Mouse (Mus musculus) thymus, adult 2 months (tissue): ENCODE results near the gene Rftn2. TPM values are rescaled to one million over a fixed set of nuclear protein-coding genes. Genes with fewer than 3 reads are reported as not detected.

Experiments used
- DNase-seq: peaks from one replicate; pipeline ENCODE4 v3.0.0; 2021
- H3K27ac ChIP-seq: fragments of 200-500 bp; 2 replicates; pipeline ENCODE4 v1.5.1; 2012; ENCODE audit warnings: low read length, control low read depth; ENCODE audit not compliant: control insufficient read depth, insufficient read depth
- H3K27me3 ChIP-seq: fragments of 200-500 bp; 2 replicates; pipeline ENCODE4 v1.6.1; 2012; ENCODE audit warnings: mild to moderate bottlenecking, low read length, moderate library complexity, mixed read lengths; ENCODE audit not compliant: control insufficient read depth, insufficient read depth
- H3K36me3 ChIP-seq: fragments of 200-500 bp; 2 replicates; pipeline ENCODE4 v1.6.1; 2012; ENCODE audit warnings: mild to moderate bottlenecking, low read length, moderate library complexity; ENCODE audit not compliant: control insufficient read depth, insufficient read depth
- H3K4me1 ChIP-seq: fragments of 200-500 bp; replicated peaks from 2 replicates; pipeline ENCODE4 v1.6.1; 2012; ENCODE audit warnings: low read length; ENCODE audit not compliant: control insufficient read depth, insufficient read depth
- H3K4me3 ChIP-seq: fragments of 200-500 bp; 2 replicates; pipeline ENCODE4 v1.5.1; 2012; ENCODE audit warnings: mild to moderate bottlenecking, low read length, control low read depth, moderate library complexity; ENCODE audit not compliant: control insufficient read depth, insufficient read depth
- CTCF ChIP-seq: fragments of 200-500 bp; IDR thresholded peaks from 2 replicates; pipeline ENCODE4 v1.5.1; 2012; ENCODE audit warnings: mild to moderate bottlenecking, control low read depth, low read length, moderate library complexity, borderline replicate concordance; ENCODE audit not compliant: control insufficient read depth, poor library complexity, insufficient read depth; ENCODE audit errors: extremely low read depth
- POLR2A ChIP-seq: fragments of 200-500 bp; IDR thresholded peaks from 2 replicates; pipeline ENCODE4 v1.6.1; 2012; ENCODE audit warnings: mild to moderate bottlenecking, low read length, control low read depth, moderate library complexity; ENCODE audit not compliant: control insufficient read depth, poor library complexity, insufficient read depth; ENCODE audit errors: extremely low read depth
- WGBS: fragments of 180-500 bp; shearing (Covaris S2); methylation state at CpG from one replicate; pipeline ENCODE4 v1.1.7; 2018; 5-methylcytosine and 5-hydroxymethylcytosine counted together
- polyA plus RNA-seq: library from polyadenylated mRNA; depleted of rRNA; stranded (reverse); fragments of >200 nt; gene quantifications from 2 replicates; pipeline ENCODE4 v1.2.3, GENCODE M21; 2012; rRNA removed

Gene Rftn2
- polyA plus RNA-seq: 0.48 and 0.55 TPM in 2 replicates

- TF ChIP-seq POLR2A (no peak), CTCF (no peak)
- no peak for DNase-seq
- Histone ChIP-seq H3K27me3 (peaks cover 6% of the 10 kb centered on the region; the same call in 1 of the 2 replicates), H3K27ac (no peak within 1 kb of the TSS), H3K36me3 (no peaks in the 10 kb centered on the region), H3K4me3 (no peak within 1 kb of the TSS), H3K4me1 (0 out of 2 replicates have a peak, but pooled peaks cover 2% of the 10 kb centered on the region)
- 26% methylated on average over 26 of the region's 26 CpGs for WGBS
These were observed at the start of gene Rftn2 for GRCm38 (mm10) chr1:55226011-55226857. Gene Rftn2, minus strand, starts transcription at chr1:55226782.

DNA sequence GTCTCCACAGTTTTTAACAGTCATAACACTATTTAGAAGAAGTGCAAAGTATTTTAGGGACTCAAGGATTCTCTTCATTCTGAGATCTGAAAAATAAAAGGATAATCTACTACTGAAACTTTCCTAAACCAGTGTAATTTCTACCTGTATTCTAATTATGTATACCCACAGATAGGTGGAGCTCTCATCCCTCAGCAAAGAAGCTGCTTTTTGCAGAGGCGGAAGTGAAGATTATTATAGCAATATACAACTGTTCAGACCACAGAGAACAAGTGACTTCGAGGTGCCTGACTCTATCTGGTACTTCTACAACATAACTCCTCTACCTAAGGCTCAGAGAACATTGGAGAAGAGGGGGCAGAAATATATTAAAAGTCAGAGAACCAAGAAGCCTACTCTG lies 38.9 kb upstream of the Rftn2 start:
- WGBS: 66% methylated on average over 2 of the region's 2 CpGs
- H3K4me1 ChIP-seq: no peaks in the 10 kb centered on the region
- H3K27ac ChIP-seq: no peak overlapping the region

DNA sequence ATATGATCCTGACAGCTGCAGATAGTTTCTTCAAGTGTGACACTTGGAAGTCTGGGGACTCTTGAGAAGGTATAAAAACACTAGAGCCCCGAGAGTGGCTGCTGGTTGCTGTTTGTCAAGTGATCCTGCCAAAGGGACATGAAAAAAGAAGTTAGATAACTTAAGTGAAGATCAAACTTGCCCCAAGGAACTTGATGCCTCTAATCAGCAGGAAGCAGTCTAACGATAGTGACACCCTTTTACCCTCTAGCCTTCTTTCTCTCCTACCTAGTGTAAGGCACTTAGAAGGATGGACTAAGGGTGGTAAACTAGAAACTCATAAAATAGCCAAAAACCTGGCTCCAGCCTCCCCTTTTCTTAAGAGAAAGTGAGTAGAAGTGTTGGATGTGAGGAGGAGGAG lies 37.8 kb upstream of the Rftn2 start:
- no peak for DNase-seq
- Histone ChIP-seq H3K36me3 (no peaks in the 10 kb centered on the region), H3K27ac (no peak overlapping the region), H3K27me3 (no peaks in the 10 kb centered on the region), H3K4me3 (no peak overlapping the region), H3K4me1 (no peaks in the 10 kb centered on the region)
- TF ChIP-seq POLR2A (no peak), CTCF (no peak)
- 76% methylated on average over 2 of the region's 2 CpGs for WGBS

More for the DNA sequence above, 38.9 kb upstream of the Rftn2 start:
- Histone ChIP-seq H3K4me3 (no peak overlapping the region), H3K36me3 (no peaks in the 10 kb centered on the region), H3K27me3 (no peaks in the 10 kb centered on the region)
- no peak for TF ChIP-seq POLR2A
- TF ChIP-seq CTCF: no peak
- no peak for DNase-seq

GRCm38 (mm10) chr1:55246374-55246773 lies 19.8 kb upstream of the Rftn2 start:
- Histone ChIP-seq H3K36me3 (no peaks in the 10 kb centered on the region), H3K27ac (no peak overlapping the region), H3K4me1 (no peaks in the 10 kb centered on the region), H3K27me3 (no peaks in the 10 kb centered on the region), H3K4me3 (no peak overlapping the region)
- WGBS: 96% methylated on average over 2 of the region's 2 CpGs
- TF ChIP-seq CTCF: no peak
- TF ChIP-seq POLR2A: no peak
- DNase-seq: no peak

- Histone ChIP-seq H3K36me3 (no peaks in the 10 kb centered on the region), H3K27me3 (no peaks in the 10 kb centered on the region), H3K27ac (no peak overlapping the region), H3K4me3 (no peak overlapping the region), H3K4me1 (peaks cover 15% of the 10 kb centered on the region)
- WGBS: 0% methylated on average over 1 of the region's 1 CpGs
- DNase-seq: peak; percentile 51
- no peak for TF ChIP-seq POLR2A
- TF ChIP-seq CTCF: no peak
These were observed 12.7 kb upstream of the Rftn2 start for GRCm38 (mm10) chr1:55239237-55239636.

- WGBS: 23% methylated on average over 13 of the region's 13 CpGs
- Histone ChIP-seq H3K27me3 (no peaks in the 10 kb centered on the region), H3K4me3 (peak overlapping the region; percentile 75), H3K36me3 (no peaks in the 10 kb centered on the region), H3K27ac (no peak overlapping the region), H3K4me1 (peaks cover 15% of the 10 kb centered on the region)
- TF ChIP-seq POLR2A (no peak), CTCF (no peak)
- peak; percentile 7 for DNase-seq
These were observed 11.9 kb upstream of the Rftn2 start for GRCm38 (mm10) chr1:55238496-55238895.

- TF ChIP-seq POLR2A (no peak), CTCF (no peak)
- no peaks in the 10 kb centered on the region for H3K27me3 ChIP-seq
- peak overlapping the region; percentile 6; the same call in 1 of the 2 replicates for H3K27ac ChIP-seq
- H3K4me1 ChIP-seq: peaks cover 15% of the 10 kb centered on the region
- no peaks in the 10 kb centered on the region for H3K36me3 ChIP-seq
- no peak for DNase-seq
- H3K4me3 ChIP-seq: peak overlapping the region; percentile 75
- WGBS: 0% methylated on average over 23 of the region's 23 CpGs
These were observed 11.1 kb upstream of the Rftn2 start for GRCm38 (mm10) chr1:55237643-55238161.
